Mouse (Mus musculus) intestine, postnatal 0 days (tissue): Measurements from ENCODE around the gene Fabp7. TPM values are rescaled to one million over a fixed set of nuclear protein-coding genes. Genes with fewer than 3 reads are reported as not detected.

ENCODE experiments used
- ATAC-seq: fragments of 200-750 bp; cut with Nextera tagmentation; 2 replicates; pipeline ENCODE4 v1.8.0; 2017; ENCODE audit warnings: mild to moderate bottlenecking, moderate TSS enrichment, moderate library complexity
- H3K27ac ChIP-seq: fragments of 300-500 bp; sonication (generic); 2 replicates; pipeline ENCODE4 v1.5.1; 2014; ENCODE audit warnings: mild to moderate bottlenecking, low read depth, low read length, moderate library complexity
- H3K27me3 ChIP-seq: fragments of 300-500 bp; sonication (generic); replicated peaks from 2 replicates; pipeline ENCODE4 v1.6.1; 2014; ENCODE audit warnings: low read length, mixed read lengths; ENCODE audit not compliant: control insufficient read depth, insufficient read depth
- H3K36me3 ChIP-seq: fragments of 300-500 bp; sonication (generic); 2 replicates; pipeline ENCODE4 v1.6.1; 2014; ENCODE audit warnings: mild to moderate bottlenecking, moderate library complexity; ENCODE audit not compliant: control insufficient read depth, insufficient read depth
- H3K4me1 ChIP-seq: fragments of 300-500 bp; sonication (generic); replicated peaks from 2 replicates; pipeline ENCODE4 v1.6.1; 2014; ENCODE audit warnings: antibody characterized with exemption, low read length, mixed read lengths; ENCODE audit not compliant: control insufficient read depth, insufficient read depth
- H3K4me2 ChIP-seq: fragments of 300-500 bp; sonication (generic); replicated peaks from 2 replicates; pipeline ENCODE4 v1.6.1; 2014; ENCODE audit warnings: low read depth, mild to moderate bottlenecking, moderate library complexity
- H3K4me3 ChIP-seq: fragments of 300-500 bp; sonication (generic); 2 replicates; pipeline ENCODE4 v1.5.1; 2014; ENCODE audit warnings: low read depth, low read length
- H3K9ac ChIP-seq: fragments of 300-500 bp; sonication (generic); 2 replicates; pipeline ENCODE4 v1.6.1; 2014; ENCODE audit warnings: mild to moderate bottlenecking, low read depth, low read length
- H3K9me3 ChIP-seq: fragments of 300-500 bp; sonication (generic); 2 replicates; pipeline ENCODE4 v1.6.1; 2016; ENCODE audit warnings: mixed run types; ENCODE audit not compliant: control insufficient read depth
- CTCF ChIP-seq: sonication (generic); IDR thresholded peaks from 2 replicates; pipeline ENCODE4 v1.5.1; 2016; ENCODE audit warnings: low read depth, mild to moderate bottlenecking, control low read depth, antibody characterized with exemption, moderate library complexity
- WGBS: fragments of 180-500 bp; shearing (Covaris S2); extraction: QIAGEN DNeasy Blood & Tissue Kit; methylation state at CpG from one replicate; pipeline ENCODE4 v1.1.7; 2014; 5-methylcytosine and 5-hydroxymethylcytosine counted together
- polyA plus RNA-seq: library from polyadenylated mRNA; unstranded; fragments of >200 nt; fragmentation: Nextera tagmentation; extraction: Ambion mirVana; gene quantifications from 2 replicates; pipeline ENCODE4 v1.2.1, GENCODE M21; 2015

Fabp7 gene
- polyA plus RNA-seq, 1 experiment from 2014 or later, result 29.6 TPM

DNA sequence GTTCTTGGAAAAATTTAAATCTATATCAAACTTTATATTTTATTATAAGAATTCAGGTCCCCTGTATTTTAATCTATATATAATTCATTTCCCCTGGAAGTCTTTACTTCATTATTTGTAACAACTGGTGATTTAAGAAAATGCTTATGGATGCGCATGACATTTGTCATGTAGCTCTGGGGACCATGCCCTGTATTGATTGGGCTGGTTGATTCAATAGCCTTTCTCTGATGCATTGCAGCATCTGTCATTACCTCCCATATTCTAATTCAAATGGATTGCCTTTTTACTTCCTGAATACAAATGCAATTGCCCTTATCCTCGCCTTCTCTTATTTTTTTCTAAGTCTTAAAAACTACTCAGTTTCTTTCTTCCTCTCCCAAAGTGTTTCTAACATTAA lies 29.6 kb downstream of the Fabp7 start:
- Histone ChIP-seq H3K4me3 (no peak overlapping the region), H3K4me1 (no peaks in the 10 kb centered on the region), H3K9ac (no peak overlapping the region), H3K9me3 (no peaks in the 10 kb centered on the region), H3K4me2 (no peak overlapping the region), H3K27ac (no peak overlapping the region), H3K36me3 (peaks cover 5% of the 10 kb centered on the region), H3K27me3 (no peaks in the 10 kb centered on the region)
- WGBS, result 86% methylated on average over 2 of the region's 2 CpGs
- TF ChIP-seq CTCF, result no peak
- ATAC-seq, result no peak

DNA sequence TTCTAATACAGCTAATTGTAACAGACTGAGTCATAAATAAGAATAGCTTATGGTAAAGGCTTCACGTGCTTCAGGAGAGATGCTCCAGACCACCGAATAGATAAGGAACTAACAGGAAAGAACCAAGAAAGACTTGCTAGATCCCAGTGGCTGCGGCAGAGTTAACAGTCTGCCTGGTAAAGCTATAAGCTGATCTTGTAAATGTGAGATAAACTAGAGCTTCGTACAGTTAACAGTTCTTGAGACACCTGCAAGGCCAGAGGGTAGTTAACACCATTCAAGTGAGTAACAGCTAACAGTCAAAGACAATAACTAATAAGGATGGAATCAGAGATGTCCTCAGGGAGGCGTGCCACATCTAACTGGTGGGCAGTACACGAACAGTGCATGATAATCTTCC lies 31.2 kb downstream of the Fabp7 start:
- ATAC-seq, result no peak
- 78% methylated on average over 6 of the region's 6 CpGs for WGBS

DNA sequence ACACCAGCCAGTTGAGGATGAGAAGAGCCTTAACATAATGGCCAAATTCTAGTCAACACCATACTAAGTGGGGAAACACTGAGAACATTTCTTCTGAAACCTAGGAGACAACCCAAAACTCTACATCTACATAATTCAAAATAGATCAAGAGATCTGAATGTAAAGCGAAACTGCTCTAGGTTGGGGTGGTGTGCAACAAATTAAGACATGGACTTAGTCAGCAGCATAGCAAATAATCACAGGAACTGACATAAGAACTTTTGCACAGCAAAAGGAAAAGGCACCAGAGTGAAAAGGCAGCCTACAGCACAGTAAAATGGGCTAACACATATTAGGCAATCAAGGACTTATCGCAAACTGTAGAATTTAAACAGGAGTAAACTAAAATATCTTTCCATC lies 34.5 kb downstream of the Fabp7 start:
- no peak for TF ChIP-seq CTCF
- Histone ChIP-seq H3K9ac (no peak overlapping the region), H3K27me3 (no peaks in the 10 kb centered on the region), H3K9me3 (no peaks in the 10 kb centered on the region), H3K27ac (no peak overlapping the region), H3K4me2 (no peak overlapping the region), H3K36me3 (no peaks in the 10 kb centered on the region), H3K4me1 (no peaks in the 10 kb centered on the region), H3K4me3 (no peak overlapping the region)
- no peak for ATAC-seq
- WGBS, result 90% methylated on average over 2 of the region's 2 CpGs

More for the DNA sequence above, 31.2 kb downstream of the Fabp7 start:
- Histone ChIP-seq H3K4me3 (no peak overlapping the region), H3K9me3 (no peaks in the 10 kb centered on the region), H3K36me3 (no peaks in the 10 kb centered on the region), H3K4me1 (no peaks in the 10 kb centered on the region), H3K9ac (no peak overlapping the region), H3K27me3 (no peaks in the 10 kb centered on the region), H3K27ac (no peak overlapping the region), H3K4me2 (no peak overlapping the region)
- TF ChIP-seq CTCF, result no peak

DNA sequence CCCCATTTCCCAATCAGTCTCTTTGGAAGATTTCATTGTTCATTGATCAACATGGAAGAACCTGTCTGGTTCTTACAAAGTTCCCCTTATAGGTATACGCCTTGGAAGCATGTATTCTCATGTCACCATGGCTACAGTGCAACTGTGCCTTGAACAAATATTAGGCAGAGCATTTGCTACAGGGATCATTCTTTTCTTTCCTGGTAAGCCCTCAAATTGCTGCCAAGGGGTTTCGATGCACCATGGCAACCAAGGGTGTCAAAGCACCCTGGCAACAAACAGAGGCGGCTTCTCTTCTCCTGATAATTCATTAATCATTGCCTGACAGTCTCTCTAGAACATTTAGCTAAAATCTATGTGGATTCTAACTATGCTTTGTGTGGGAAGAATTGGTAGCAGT lies 37.8 kb downstream of the Fabp7 start:
- no peak overlapping the region for H3K4me2 ChIP-seq
- no peak for ATAC-seq
- H3K9me3 ChIP-seq, result no peaks in the 10 kb centered on the region
- no peaks in the 10 kb centered on the region for H3K36me3 ChIP-seq
- TF ChIP-seq CTCF, result no peak
- no peak overlapping the region for H3K4me3 ChIP-seq
- no peaks in the 10 kb centered on the region for H3K27me3 ChIP-seq
- H3K27ac ChIP-seq, result no peak overlapping the region
- WGBS, result 22% methylated on average over 3 of the region's 3 CpGs
- H3K4me1 ChIP-seq, result no peaks in the 10 kb centered on the region
- no peak overlapping the region for H3K9ac ChIP-seq

DNA sequence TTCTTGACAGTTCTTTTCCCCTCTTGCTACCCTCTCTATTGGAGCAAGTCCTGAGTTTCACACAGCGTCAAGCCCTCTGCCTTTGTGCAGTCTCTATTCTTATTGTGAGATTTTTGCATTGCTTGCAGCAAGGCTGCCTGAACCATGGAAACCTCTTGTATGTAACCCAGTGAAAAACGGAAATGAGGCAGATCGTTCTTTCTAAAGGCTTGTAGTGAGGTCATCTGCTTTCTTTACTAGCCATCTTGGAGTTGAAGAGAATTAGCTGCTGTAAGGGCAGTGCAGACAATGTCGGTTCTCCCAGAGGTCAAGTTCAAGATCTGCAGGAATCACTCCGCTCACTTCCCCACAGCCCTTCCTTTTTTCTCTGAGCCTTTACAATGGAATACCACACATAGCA lies 44.0 kb downstream of the Fabp7 start:
- no peaks in the 10 kb centered on the region for H3K36me3 ChIP-seq
- no peaks in the 10 kb centered on the region for H3K27me3 ChIP-seq
- H3K9me3 ChIP-seq, result no peaks in the 10 kb centered on the region
- no peak overlapping the region for H3K4me2 ChIP-seq
- no peak overlapping the region for H3K9ac ChIP-seq
- no peak for TF ChIP-seq CTCF
- WGBS, result 79% methylated on average over 5 of the region's 5 CpGs
- ATAC-seq, result no peak
- no peaks in the 10 kb centered on the region for H3K4me1 ChIP-seq
- H3K4me3 ChIP-seq, result no peak overlapping the region
- no peak overlapping the region for H3K27ac ChIP-seq

- H3K36me3 ChIP-seq, result no peaks in the 10 kb centered on the region
- no peak for ATAC-seq
- WGBS, result 85% methylated on average over 3 of the region's 3 CpGs
Measured at GRCm38 (mm10) chr10:57829621-57830020, 44.9 kb downstream of the Fabp7 start.

GRCm38 (mm10) chr10:57835094-57835493 lies 50.4 kb downstream of the Fabp7 start:
- Histone ChIP-seq H3K27ac (no peak overlapping the region), H3K4me2 (no peak overlapping the region), H3K9ac (no peak overlapping the region), H3K9me3 (no peaks in the 10 kb centered on the region), H3K4me1 (no peaks in the 10 kb centered on the region), H3K36me3 (no peaks in the 10 kb centered on the region), H3K4me3 (no peak overlapping the region), H3K27me3 (no peaks in the 10 kb centered on the region)
- TF ChIP-seq CTCF, result no peak
- no peak for ATAC-seq
- WGBS, result 88% methylated on average over 1 of the region's 1 CpGs

More at GRCm38 (mm10) chr10:57829621-57830020, 44.9 kb downstream of the Fabp7 start:
- Histone ChIP-seq H3K4me3 (no peak overlapping the region), H3K4me2 (no peak overlapping the region), H3K27ac (no peak overlapping the region), H3K9ac (no peak overlapping the region), H3K27me3 (no peaks in the 10 kb centered on the region), H3K4me1 (no peaks in the 10 kb centered on the region), H3K9me3 (no peaks in the 10 kb centered on the region)
- TF ChIP-seq CTCF, result no peak
